Mouse (Mus musculus): Measurements from ENCODE around the gene Hdac6. TPM values are rescaled to one million over a fixed set of nuclear protein-coding genes. Genes with fewer than 3 reads are reported as not detected.

The Hdac6 gene
- polyA plus RNA-seq (2014; fragmentation: Illumina TruSeq; extraction: RNeasy Lipid Tissue Mini Kit (QIAGEN cat#74804); ENCODE audit: low read depth, low replicate concordance): 1.9 TPM

DNA sequence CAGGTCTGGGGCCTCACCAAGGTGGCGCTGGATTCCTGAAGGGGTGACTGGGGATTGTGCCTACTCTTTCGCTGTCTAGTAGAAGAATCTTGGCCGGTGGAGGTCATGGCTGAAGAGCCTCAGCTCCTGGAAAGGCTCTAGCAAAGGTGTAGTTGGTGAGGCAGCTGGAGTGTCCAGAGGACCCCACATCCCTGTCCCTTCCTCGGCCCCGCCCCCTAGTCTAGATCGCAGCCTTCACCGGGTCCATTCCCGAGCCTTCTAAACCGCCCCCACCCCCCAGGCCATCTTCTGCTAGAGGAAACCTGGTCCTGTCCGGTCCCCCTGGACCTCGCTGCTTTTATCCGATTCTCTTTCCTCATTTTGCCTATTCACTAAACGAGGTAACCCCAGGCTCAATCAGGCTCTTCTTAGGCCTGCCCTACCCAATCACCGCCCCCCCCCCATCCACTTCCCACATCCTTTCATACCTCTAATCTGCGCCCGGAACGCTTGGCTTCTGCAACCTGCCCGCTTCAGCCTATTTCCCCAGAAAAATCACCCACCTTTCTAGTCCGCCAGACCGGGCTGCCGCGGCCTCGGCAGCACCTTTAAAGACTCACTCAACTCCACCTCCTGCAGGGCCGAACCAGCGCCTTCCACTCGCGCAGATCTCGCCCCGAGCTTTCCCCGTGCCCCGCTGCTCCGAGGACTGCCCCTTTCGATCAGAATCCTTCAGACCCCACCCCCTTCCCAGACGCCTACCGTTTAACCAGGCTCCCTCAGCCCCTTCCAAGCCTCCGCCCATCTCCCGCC is at the start of gene Hdac6:
Gene Hdac6, minus strand, starts transcription at position 782 of the 792 bp plus-strand sequence.

DNA sequence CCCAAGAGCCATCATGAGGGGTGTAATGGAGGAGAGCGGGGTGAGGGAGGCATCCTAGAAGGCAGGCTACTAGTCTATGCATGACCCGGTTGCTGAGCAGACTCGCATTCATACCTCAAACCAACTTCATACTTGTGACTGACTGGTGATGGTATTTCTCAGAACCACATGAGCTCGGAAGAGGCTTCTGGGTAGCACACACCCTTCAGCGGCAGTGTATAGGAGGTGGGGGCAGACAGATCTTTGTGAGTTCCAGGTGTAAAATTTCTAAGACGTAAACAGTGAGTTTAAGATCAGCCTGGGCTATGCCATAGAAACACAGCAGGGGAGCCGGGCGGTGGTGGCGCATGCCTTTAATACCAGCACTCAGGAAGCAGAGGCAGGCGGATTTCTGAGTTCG is 30.2 kb upstream of the Hdac6 start, which contains the start of gene Gata1:
Gene Gata1, minus strand, starts transcription at position 180 of the 400 bp plus-strand sequence.

DNA sequence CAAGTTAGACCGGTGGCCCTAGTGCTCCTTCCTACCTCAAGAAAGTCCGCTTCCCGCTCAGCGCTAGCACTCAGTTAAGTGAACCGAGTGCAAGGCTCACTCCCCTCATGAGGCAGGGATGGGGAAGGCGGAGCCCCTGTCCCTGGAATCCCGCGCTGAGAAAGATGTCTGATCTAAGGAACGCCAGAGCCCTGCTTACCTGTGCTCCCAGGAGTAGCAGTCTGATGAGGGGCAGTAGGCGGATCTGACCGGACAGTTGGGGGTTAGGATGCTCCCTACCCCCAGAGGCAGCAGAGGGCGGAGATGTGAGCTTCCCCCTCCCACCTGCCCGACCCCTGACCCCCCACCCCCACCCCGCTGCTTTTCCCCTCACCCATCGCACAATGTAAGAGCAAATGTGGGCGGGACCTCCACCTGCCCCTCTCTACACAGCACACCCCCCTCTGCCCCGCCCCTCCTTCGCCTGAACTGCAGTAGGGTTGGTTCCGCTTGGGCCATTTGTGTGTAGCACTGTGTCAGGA is 19.4 kb downstream of the Hdac6 start, which contains the start of gene Eras:
Gene Eras, minus strand, starts transcription at position 338 of the 521 bp plus-strand sequence.

DNA sequence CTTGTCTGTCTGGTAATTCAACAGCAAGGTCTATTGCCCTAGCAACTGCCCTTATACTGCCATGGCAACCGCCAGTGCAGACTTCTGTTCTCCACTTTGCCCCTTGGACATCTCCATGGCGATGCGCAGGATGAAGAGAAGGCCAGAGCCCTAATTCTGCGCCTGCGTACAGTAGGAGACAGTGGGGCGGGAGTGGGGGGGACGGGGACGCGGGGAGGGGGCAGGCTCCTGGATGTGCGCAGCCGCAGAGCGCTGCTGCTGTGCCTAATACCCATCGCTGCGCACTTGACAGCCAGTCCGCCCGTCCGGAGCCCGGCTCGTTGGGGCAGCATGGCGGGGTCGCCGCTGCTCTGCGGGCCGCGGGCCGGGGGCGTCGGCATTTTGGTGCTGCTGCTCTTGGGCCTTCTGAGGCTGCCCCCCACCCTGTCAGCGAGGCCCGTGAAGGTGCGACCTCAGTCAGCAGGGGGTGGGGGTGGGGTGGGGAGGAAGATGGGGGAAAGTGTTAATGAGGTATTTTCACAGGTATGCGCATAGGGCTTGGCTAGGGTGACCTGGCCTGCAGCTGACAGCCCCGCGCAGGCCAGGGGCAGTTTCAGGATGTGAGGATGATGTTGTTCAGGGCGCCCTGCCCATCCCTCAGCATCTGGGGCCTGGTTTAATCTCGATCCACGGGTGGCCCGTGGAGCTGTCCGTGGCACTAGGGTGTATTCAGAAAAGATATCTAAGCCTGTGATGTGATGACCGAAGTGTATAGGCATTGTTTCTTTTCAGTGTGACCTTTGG is 27.9 kb downstream of the Hdac6 start, which contains the start of gene Pcsk1n:
Gene Pcsk1n, plus strand, starts transcription at position 222 of the 783 bp plus-strand sequence.

DNA sequence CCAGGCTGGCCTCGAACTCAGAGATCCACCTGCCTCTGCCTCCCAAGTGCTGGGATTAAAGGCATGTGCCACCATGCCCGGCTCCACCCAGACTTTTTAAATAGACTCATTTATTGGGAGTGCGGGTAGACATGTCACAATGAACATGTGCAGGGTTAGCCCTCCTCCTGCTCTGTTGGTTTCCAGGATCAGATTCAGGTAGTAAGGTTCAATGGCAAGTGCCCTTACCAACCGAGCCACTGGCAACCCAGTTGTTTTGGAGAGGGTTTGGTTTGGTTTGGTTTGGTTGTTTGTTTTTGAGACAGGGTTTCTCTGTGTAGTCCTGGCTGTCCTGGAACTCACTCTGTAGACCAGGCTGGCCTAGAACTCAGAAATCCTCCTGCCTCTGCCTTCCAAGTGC is 38.4 kb downstream of the Hdac6 start, which contains the start of gene Gm10490:
Gene Gm10490, plus strand, starts transcription at position 301 of the 400 bp plus-strand sequence.

DNA sequence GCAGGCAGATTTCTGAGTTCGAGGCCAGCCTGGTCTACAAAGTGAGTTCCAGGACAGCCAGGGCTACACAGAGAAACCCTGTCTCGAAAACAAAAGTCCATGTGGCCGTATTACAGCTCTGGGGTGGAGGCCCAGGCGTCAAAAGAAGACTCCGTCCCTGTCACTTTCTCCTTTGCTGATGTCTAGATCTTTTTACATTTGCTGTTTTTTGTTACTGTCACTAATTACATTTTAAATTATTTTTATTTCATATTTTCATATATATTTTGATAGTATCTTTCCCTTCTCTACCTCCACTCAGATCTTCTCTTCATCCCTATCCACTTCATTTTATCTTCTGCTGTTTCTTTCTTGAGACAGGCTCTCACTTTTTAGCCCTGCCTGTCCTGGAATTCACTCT is 40.0 kb downstream of the Hdac6 start, which contains the start of gene Gm10491:
Gene Gm10491, minus strand, starts transcription at position 101 of the 400 bp plus-strand sequence.

DNA sequence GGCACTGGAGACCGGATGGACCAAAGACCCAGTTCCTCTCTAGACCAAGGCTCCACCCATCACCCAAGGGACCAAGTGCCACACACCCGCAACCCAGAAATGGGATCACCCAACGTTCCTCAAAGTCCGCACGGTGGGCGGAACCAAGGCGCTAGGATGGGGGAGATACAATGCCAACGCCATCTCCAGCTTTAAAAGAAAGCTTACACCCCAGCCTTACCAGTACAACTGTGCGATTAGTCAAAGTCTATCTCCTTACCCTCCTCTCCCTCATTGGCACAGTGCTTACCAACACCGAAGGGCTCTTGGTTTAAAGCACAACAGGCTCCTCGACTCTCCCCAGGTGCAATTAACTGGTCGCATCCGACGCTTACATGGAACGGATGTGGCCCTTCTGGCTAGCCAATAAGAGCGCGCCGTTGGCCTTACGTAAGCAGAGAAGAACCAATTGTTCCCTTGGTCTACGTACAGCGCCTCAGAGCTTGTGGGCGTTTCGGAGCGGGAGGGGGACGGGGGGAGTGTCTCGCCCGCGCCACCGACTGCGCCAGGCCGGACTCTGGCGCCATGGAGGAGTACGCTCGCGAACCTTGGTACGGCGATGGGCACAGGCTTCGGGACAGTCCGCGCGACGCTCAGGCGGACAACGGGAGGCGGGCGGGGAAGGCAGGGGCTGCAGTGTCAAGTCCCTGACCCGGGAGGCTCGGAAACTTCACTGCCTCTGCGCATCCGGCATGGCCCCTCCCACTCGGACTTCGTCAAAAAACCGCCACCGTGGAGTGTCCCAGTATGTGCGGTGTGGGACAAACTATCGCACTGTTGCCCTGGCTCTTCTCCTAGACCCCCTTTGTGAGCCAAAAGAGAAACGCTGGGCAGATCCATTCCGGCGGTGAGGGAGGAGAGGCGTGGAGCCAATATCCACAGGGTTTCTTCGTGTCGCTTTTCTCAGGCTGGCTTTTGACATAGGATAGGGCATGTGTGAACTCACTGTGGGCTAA is 48.5 kb downstream of the Hdac6 start, which contains the start of the genes Pqbp1 and Timm17b:
Gene Pqbp1, minus strand, starts transcription at position 390 of the 995 bp plus-strand sequence.
Gene Timm17b, plus strand, starts transcription at position 478 of the 995 bp plus-strand sequence.

DNA sequence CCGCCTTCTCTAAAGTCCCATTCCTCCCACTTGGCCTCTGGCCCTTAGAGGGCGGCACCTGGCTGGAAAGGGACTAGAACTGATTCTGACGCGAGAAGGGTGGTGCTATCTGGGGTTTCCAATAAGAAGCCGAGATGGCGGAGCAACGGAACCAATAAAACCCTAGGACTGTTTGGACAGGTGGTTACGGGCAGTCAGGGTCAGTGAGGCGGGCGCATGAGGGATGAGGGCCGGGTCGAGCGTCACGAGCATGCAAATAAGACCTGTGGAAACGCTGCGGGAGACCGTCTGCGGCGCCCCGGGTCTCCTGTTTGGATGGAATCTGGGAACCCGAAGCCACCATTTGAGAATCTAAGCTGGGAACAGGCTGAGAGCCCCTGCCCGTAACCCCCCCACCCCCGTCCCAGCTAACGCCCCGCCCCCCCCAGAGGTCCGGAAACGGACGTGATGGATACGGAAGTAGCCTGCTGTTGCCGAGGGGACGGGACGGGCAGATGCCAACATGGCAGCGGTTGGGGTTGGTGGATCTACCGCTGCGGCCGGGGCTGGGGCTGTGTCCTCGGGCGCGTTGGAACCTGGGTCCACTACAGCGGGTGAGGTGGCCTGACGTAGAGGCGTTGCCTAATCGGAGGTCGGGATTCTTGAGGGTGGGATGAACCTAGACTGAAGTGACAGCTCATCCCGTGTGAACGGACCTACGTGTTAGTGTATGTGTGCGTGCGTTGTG is 63.7 kb downstream of the Hdac6 start, which contains the start of gene Slc35a2:
Gene Slc35a2, plus strand, starts transcription at position 188 of the 727 bp plus-strand sequence.

Other genes starting within 250 kb of the Hdac6 start
- gene Wdr45, start 233.6 kb downstream of the Hdac6 start, polyA plus RNA-seq (2014; fragmentation: Illumina TruSeq; extraction: RNeasy Lipid Tissue Mini Kit (QIAGEN cat#74804); ENCODE audit: low read depth, low replicate concordance): 9.0 TPM
- not detected for gene Gm45208, start 225.6 kb downstream of the Hdac6 start, polyA plus RNA-seq (2014; fragmentation: Illumina TruSeq; extraction: RNeasy Lipid Tissue Mini Kit (QIAGEN cat#74804); ENCODE audit: low read depth, low replicate concordance)
- gene Praf2, start 219.4 kb downstream of the Hdac6 start, polyA plus RNA-seq (2014; fragmentation: Illumina TruSeq; extraction: RNeasy Lipid Tissue Mini Kit (QIAGEN cat#74804); ENCODE audit: low read depth, low replicate concordance): 8.2 TPM
- gene Ccdc120, start 197.0 kb downstream of the Hdac6 start, polyA plus RNA-seq (2014; fragmentation: Illumina TruSeq; extraction: RNeasy Lipid Tissue Mini Kit (QIAGEN cat#74804); ENCODE audit: low read depth, low replicate concordance): 0.23 TPM
- gene Tfe3, start 185.3 kb downstream of the Hdac6 start, polyA plus RNA-seq (2014; fragmentation: Illumina TruSeq; extraction: RNeasy Lipid Tissue Mini Kit (QIAGEN cat#74804); ENCODE audit: low read depth, low replicate concordance): 10.4 TPM
- 28.3 TPM for gene Gripap1, start 158.1 kb downstream of the Hdac6 start, polyA plus RNA-seq (2014; fragmentation: Illumina TruSeq; extraction: RNeasy Lipid Tissue Mini Kit (QIAGEN cat#74804); ENCODE audit: low read depth, low replicate concordance)
- gene Kcnd1, start 125.6 kb downstream of the Hdac6 start, polyA plus RNA-seq (2014; fragmentation: Illumina TruSeq; extraction: RNeasy Lipid Tissue Mini Kit (QIAGEN cat#74804); ENCODE audit: low read depth, low replicate concordance): 1.5 TPM
- gene Otud5, start 106.5 kb downstream of the Hdac6 start, polyA plus RNA-seq (2014; fragmentation: Illumina TruSeq; extraction: RNeasy Lipid Tissue Mini Kit (QIAGEN cat#74804); ENCODE audit: low read depth, low replicate concordance): 35.6 TPM
- gene Pim2, start 69.6 kb downstream of the Hdac6 start, polyA plus RNA-seq (2014; fragmentation: Illumina TruSeq; extraction: RNeasy Lipid Tissue Mini Kit (QIAGEN cat#74804); ENCODE audit: low read depth, low replicate concordance): 9.1 TPM
- gene Slc35a2, start 63.9 kb downstream of the Hdac6 start, polyA plus RNA-seq (2014; fragmentation: Illumina TruSeq; extraction: RNeasy Lipid Tissue Mini Kit (QIAGEN cat#74804); ENCODE audit: low read depth, low replicate concordance): 7.2 TPM
- 45.8 TPM for gene Pqbp1, start 48.6 kb downstream of the Hdac6 start, polyA plus RNA-seq (2014; fragmentation: Illumina TruSeq; extraction: RNeasy Lipid Tissue Mini Kit (QIAGEN cat#74804); ENCODE audit: low read depth, low replicate concordance)
- 7.5 TPM for gene Timm17b, start 48.5 kb downstream of the Hdac6 start, polyA plus RNA-seq (2014; fragmentation: Illumina TruSeq; extraction: RNeasy Lipid Tissue Mini Kit (QIAGEN cat#74804); ENCODE audit: low read depth, low replicate concordance)
- not detected for gene Gm10491, start 40.1 kb downstream of the Hdac6 start, polyA plus RNA-seq (2014; fragmentation: Illumina TruSeq; extraction: RNeasy Lipid Tissue Mini Kit (QIAGEN cat#74804); ENCODE audit: low read depth, low replicate concordance)
- gene Gm10490, start 38.3 kb downstream of the Hdac6 start, polyA plus RNA-seq (2014; fragmentation: Illumina TruSeq; extraction: RNeasy Lipid Tissue Mini Kit (QIAGEN cat#74804); ENCODE audit: low read depth, low replicate concordance): not detected
- not detected for gene Pcsk1n, start 28.1 kb downstream of the Hdac6 start, polyA plus RNA-seq (2014; fragmentation: Illumina TruSeq; extraction: RNeasy Lipid Tissue Mini Kit (QIAGEN cat#74804); ENCODE audit: low read depth, low replicate concordance)
- not detected for gene Eras, start 19.3 kb downstream of the Hdac6 start, polyA plus RNA-seq (2014; fragmentation: Illumina TruSeq; extraction: RNeasy Lipid Tissue Mini Kit (QIAGEN cat#74804); ENCODE audit: low read depth, low replicate concordance)
- gene Gata1, start 30.2 kb upstream of the Hdac6 start, polyA plus RNA-seq (2014; fragmentation: Illumina TruSeq; extraction: RNeasy Lipid Tissue Mini Kit (QIAGEN cat#74804); ENCODE audit: low read depth, low replicate concordance): not detected
- not detected for gene Glod5, start 70.6 kb upstream of the Hdac6 start, polyA plus RNA-seq (2014; fragmentation: Illumina TruSeq; extraction: RNeasy Lipid Tissue Mini Kit (QIAGEN cat#74804); ENCODE audit: low read depth, low replicate concordance)
- gene Suv39h1, start 126.9 kb upstream of the Hdac6 start, polyA plus RNA-seq (2014; fragmentation: Illumina TruSeq; extraction: RNeasy Lipid Tissue Mini Kit (QIAGEN cat#74804); ENCODE audit: low read depth, low replicate concordance): 7.9 TPM
- gene Was, start 142.6 kb upstream of the Hdac6 start, polyA plus RNA-seq (2014; fragmentation: Illumina TruSeq; extraction: RNeasy Lipid Tissue Mini Kit (QIAGEN cat#74804); ENCODE audit: low read depth, low replicate concordance): 0.64 TPM
- gene Wdr13, start 185.0 kb upstream of the Hdac6 start, polyA plus RNA-seq (2014; fragmentation: Illumina TruSeq; extraction: RNeasy Lipid Tissue Mini Kit (QIAGEN cat#74804); ENCODE audit: low read depth, low replicate concordance): 69.2 TPM
- 286 TPM for gene Rbm3, start 198.0 kb upstream of the Hdac6 start, polyA plus RNA-seq (2014; fragmentation: Illumina TruSeq; extraction: RNeasy Lipid Tissue Mini Kit (QIAGEN cat#74804); ENCODE audit: low read depth, low replicate concordance)
- 0.64 TPM for gene Tbc1d25, start 228.3 kb upstream of the Hdac6 start, polyA plus RNA-seq (2014; fragmentation: Illumina TruSeq; extraction: RNeasy Lipid Tissue Mini Kit (QIAGEN cat#74804); ENCODE audit: low read depth, low replicate concordance)
- gene Ebp, start 245.6 kb upstream of the Hdac6 start, polyA plus RNA-seq (2014; fragmentation: Illumina TruSeq; extraction: RNeasy Lipid Tissue Mini Kit (QIAGEN cat#74804); ENCODE audit: low read depth, low replicate concordance): 23.3 TPM

All from adrenal gland, adult 10 weeks (tissue).